Mouse (Mus musculus) brain, embryonic 18.5 days (tissue): ENCODE data around the gene Otud3.
"Not testable (repeated sequence)": the region's sequence is repeated elsewhere in the genome, so short reads cannot be mapped to it uniquely, and the experiment has no call there.

Experiments used
- DNase-seq: peaks from one replicate; pipeline ENCODE4 v3.0.0-alpha.2; 2012; ENCODE audit warnings: low read depth, low spot score

Gene Otud3

GRCm38 (mm10) chr4:138913797-138914196 is at the start of gene Otud3:
Gene Otud3 (minus strand): TSS chr4:138913945.
- DNase-seq: peak; percentile 85

GRCm38 (mm10) chr4:138962719-138963118 is 49.0 kb upstream of the Otud3 start:
- no peak for DNase-seq

GRCm38 (mm10) chr4:138959926-138960325 is 46.2 kb upstream of the Otud3 start:
- no peak for DNase-seq

DNA sequence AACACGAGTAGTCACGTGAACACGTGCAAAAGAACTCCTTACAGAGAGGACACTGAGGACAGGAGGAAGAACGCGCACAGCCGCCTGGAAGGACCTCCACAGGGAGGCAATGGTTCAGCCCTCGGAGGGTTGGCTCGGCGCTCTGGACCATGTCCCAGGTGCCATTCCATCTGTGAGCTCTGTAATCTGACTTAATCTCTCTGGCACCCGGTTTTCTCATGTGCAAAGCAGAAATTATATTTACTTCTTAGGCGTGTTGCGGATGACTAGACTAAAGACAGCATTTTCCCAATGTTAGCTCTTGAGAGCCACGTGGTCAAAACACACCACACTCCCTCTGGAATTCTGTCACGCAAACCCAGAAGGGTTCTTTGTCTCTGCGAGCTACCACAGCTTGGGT is 45.4 kb upstream of the Otud3 start:
- no peak for DNase-seq

- DNase-seq: no peak
Observed at GRCm38 (mm10) chr4:138958612-138959011, 44.9 kb upstream of the Otud3 start.

- no peak for DNase-seq
Observed at GRCm38 (mm10) chr4:138948257-138948656, 34.5 kb upstream of the Otud3 start.

DNA sequence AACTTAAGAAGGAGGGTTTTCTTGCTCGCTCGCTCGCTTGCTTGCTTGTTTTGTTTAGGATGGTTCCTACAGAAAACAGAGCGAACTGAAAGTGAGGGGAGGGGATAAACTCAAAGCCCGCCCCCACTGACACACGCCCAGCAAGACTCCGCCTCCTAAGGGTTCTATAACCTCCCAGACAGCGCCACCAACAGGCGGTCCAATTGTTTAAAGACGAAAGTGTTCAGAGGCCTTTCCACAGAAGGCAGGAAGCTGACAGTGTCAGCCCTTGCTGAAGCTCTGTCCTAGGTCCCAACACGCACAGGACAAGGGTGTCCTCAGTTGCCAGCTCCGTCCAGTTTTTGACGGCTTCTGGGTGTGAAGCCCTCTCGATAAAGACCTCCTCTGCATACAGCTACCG is 30.0 kb upstream of the Otud3 start:
- DNase-seq: no peak

DNA sequence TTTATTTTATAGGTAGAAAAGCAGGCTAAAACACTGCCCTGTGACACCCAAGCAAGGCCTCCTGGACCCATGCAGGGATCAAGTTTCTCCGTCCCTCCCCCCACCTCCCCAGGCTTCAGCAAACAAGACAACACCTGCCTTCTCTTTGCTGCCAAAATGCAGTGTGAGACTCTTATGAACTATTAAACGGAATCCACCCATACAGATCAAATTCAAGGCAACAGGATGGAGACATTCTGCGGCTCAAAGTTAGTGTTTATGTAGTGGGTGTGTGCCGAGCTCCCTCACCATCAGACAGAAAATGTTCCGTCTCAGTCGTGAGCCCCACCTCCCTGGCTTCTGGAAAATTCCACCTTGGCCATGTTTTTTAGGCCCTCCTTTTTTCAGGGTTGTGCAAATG is 28.2 kb upstream of the Otud3 start:
- DNase-seq: no peak

- DNase-seq: no peak
Observed at GRCm38 (mm10) chr4:138941401-138941800, 27.7 kb upstream of the Otud3 start.

DNA sequence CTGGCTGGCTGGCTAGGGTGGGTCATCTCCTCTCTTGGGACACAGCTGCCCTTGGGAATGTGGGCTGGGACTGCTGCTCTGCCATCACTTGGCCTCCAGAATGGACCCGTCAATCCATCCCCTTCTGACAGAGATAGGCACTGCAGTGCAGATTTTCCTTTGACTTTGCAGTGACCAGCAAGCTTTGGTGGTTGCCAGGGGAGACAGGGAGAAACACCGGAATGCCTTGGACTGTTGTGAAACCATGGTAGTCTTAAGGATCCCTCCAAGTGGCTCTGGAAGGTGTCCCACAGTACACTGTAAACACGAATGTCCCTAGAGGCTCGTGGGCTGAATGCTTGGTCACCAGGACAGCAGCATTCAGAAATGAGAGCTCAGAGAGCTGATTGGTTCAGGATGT is 25.7 kb upstream of the Otud3 start:
- no peak for DNase-seq

DNA sequence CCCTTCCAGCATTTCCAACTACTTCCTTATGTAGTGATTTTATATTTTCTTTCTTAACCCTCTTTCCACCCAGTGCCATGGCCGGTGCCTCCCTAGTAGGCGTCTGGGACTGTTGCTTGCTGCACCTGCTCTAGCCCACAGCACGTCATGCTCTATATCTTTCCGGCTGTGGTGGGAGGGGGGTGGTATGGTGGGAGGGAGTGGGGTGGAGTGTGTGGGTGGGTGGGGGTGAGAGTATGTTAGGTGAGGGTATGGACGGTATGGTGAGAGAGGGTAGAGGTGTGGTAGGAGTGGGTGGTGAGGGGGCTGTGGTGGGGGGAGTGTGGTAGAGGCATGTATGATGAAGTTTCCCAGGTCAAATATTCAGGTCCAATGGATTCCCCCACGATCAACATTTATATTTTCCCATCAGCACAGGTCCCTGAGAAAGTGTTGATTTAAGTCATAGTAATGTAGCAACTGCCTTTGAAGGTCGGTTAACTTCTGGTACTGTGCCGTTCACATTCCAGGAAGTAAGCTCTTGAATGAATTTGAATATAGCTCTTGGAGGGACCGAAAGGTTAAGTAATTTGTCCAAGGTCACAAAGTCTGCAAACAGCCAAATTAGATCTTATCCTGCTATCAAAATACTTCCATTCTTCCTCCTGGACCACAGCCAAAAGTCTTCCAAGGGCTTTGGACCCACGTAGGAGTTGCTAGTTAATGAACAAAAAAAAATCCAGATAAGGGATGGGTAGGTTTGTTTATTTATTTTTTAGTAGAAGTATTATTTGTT is 24.9 kb upstream of the Otud3 start:
- no peak for DNase-seq

GRCm38 (mm10) chr4:138934456-138935145 is 20.9 kb upstream of the Otud3 start:
- no peak for DNase-seq

DNA sequence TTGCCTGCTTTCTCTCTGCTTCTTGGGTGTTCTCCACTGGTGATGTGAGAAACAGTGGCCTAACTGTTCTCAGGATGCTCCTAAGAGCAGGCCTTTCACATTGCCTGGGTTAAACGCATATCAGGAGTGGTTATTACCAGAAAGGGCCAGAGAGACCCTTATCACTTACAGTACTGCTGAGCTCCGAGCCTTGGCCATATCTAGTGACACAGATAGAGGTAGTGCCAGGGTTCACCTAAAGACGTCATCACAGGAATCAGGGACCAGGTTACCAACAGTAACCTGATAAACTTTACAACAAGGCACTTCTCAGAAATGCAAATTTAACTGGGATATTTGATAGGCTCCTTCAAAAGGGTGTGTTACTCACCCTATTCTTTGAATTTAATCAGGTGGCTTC is 20.1 kb upstream of the Otud3 start:
- no peak for DNase-seq

DNA sequence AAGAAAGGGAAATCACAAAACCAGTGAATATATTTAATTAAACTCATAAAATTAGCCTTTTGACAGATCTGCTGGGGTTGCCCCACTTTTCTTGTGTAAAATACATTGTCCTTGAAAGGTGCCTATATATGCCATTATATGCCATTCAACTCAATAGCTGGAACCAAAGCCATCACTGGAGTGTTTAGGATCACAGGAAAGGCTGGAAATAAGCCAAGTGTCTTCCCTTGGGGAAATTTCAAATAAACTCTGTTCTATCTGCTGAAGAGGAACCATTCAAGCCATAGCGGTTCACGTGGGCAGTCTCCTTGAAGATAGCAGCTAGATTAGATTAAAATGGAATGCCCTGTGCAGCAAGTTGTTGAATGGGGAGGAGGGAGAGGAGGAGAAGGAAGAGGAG is 11.8 kb upstream of the Otud3 start:
- no peak for DNase-seq

DNA sequence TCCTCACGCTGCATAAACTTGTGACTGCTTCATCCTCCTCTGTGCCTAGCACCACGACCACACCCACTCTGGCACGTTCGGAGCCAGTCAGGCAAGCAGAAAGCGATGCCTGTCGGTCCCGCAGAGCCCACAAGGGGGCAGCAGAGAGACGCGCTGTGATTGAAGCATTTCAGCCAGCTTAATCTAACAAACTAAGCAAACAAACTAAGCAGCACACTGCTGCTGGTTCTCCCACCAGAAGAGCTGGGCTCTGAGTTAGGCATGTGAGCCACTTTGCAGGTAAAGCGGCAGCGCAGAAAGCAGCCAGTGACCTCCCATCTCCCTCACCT is 8.3 kb upstream of the Otud3 start:
- peak; percentile 75 for DNase-seq

GRCm38 (mm10) chr4:138921254-138922130 is 7.7 kb upstream of the Otud3 start:
- DNase-seq: no peak

DNA sequence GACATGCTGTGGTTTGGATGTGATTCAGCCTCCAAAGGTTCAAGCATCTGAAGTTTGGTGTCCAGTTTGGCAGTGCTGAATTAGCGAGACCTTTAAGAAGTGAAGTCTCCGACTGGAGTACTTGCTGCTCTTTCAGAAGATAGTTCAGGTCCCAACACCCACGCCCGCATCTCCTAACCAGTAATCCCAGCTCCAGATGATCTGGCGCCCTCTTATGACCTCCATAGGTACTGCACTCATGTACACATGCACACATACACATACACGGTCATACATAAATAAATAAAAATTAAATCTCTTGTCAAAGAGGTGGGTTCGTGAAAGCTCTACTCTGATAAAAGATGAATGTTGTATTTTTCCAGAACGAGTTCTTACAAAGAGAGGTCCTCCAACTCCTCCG is 3.5 kb upstream of the Otud3 start:
- DNase-seq: no peak

DNA sequence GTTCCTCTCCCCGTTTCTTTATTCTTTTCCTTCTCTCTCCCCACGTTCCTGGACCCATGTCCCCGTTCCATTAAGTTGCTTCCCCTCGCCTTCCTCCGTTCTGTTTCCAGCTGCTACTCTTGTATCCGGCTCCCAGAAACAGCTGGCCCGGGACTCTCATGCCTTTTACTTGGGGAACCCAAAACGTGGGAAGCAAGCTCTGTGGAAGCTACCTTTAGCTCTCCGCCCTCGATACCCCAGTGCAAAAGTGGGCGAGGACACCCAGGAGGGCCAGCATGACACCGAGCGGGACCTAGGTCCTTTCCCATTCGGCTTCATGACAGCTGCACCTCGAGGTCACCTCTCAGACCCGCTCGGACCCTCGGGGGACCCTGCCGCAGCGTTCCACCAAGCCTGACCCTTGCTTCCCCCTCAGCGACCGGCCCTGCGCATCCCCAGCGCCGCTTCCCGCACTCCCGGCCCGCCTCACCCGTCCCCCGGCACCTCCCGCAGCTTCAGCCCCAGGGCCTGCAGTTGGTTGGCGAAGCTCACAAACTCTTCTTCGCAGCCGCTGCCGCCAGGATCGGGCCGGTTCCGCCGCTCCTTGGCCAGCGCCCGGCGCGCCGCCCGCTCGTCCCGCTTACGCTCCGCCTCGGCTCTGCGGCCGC is 481 bp downstream of the Otud3 start:
- DNase-seq: no peak

GRCm38 (mm10) chr4:138905624-138906337 is 8.0 kb downstream of the Otud3 start:
- no peak for DNase-seq

GRCm38 (mm10) chr4:138899361-138899760 is 14.4 kb downstream of the Otud3 start:
- no peak for DNase-seq

DNA sequence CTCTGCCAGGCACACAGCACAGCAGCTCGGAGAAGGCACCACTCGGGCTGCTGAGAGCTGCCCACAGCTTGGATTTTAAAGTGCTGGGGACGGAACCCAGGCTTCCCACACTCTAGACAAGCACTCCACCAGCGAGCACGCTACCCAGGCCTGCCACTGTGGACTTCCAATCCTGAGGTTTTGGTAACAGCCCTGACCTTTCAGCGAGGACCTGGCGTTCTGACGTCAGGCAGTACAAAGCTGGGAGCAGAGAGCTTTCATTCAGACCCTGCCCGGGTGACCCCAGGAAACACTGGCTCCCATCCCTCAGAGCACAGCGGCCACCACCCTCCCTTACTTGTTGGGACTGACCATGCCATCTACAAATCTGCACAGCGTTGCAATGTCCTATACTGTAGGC is 20.0 kb downstream of the Otud3 start:
- DNase-seq: not testable (repeated sequence)
